Mouse (Mus musculus): ENCODE measurements around the gene Nmnat2.

Gene Nmnat2

GRCm38 (mm10) chr1:153168293-153168692 lies 213.5 kb downstream of the Nmnat2 start:
- no peak for DNase-seq (ENCODE audit: low read depth)

Measured in naive thymus-derived CD4-positive, alpha-beta T cell, adult 2 months (primary cell).